Comparison of ENCODE assay signal across 8 mouse cellular contexts in the genomic region with DNA sequence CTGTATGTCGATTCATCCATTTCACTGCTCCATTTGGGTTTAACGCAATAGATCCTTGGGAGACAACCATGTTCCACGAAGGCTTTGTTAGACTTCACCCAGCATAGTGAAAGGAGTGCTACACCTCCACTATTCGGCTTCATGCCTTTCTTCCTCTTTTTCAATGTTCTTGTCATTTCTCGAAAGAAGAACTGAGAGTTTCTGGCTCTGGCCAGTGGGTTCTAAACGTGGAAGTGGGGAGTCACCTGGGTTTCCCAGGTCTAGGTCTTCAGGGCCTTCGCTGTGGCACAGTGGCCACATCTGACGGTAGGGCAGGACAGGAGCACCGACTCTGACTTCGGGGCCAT. TPM values are rescaled to one million over a fixed set of nuclear protein-coding genes. Genes with fewer than 3 reads are reported as not detected.
DNase-seq lines count a peak whose midpoint lies in the region; ATAC-seq and TF ChIP-seq lines count a peak whose summit lies in the region.
"Had no signal": no experiment of that assay in that cellular context is flagged by ENCODE, and none has a peak within 500 bp of the region (broad histone marks: within the 10 kb centered on the region; RNA-seq: fewer than 3 reads in every experiment).

No protein-coding gene starts in this region.

- no peaks in the 10 kb centered on the region for H3K27me3 ChIP-seq in megakaryocyte, embryonic 14.5 days (replicated peaks)
- no peaks in the 10 kb centered on the region for H3K27me3 ChIP-seq in forebrain, embryonic 14.5 days (replicated peaks; ENCODE audit: control insufficient read depth, insufficient read depth, low read length)
- no peaks in the 10 kb centered on the region for H3K27me3 ChIP-seq in liver, embryonic 11.5 days (replicated peaks; ENCODE audit: control insufficient read depth, insufficient read depth, low read length)
- no peaks in the 10 kb centered on the region for H3K27me3 ChIP-seq in stomach, postnatal 0 days (ENCODE audit: control insufficient read depth, insufficient read depth, low read length)

- H3K9me3 ChIP-seq in megakaryocyte, embryonic 14.5 days, result no peaks in the 10 kb centered on the region
- H3K9me3 ChIP-seq in forebrain, embryonic 14.5 days (replicated peaks; ENCODE audit: control insufficient read depth, low read length), result no peaks in the 10 kb centered on the region
- H3K9me3 ChIP-seq in liver, embryonic 11.5 days (ENCODE audit: control insufficient read depth, low read length), result no peaks in the 10 kb centered on the region
- H3K9me3 ChIP-seq in stomach, postnatal 0 days (ENCODE audit: control insufficient read depth, low read length), result no peaks in the 10 kb centered on the region

- no peak for TF ChIP-seq EP300 in stomach, postnatal 0 days (optimal IDR thresholded peaks at IDR 0.05)

- DNase-seq in forebrain, embryonic 14.5 days (ENCODE audit: low spot score), result no peak
- no peak for DNase-seq in liver, embryonic 11.5 days (ENCODE audit: low spot score)
- DNase-seq in stomach, postnatal 0 days (ENCODE audit: low spot score), result no peak
- DNase-seq in gastrocnemius, postnatal 25 days, result no peak
- no peak for DNase-seq in cerebellum, postnatal 10 days

- TF ChIP-seq CTCF in stomach, postnatal 0 days (IDR thresholded peaks at IDR 0.05; ENCODE audit: low read depth), result no peak

- peaks cover 64% of the 10 kb centered on the region for H3K4me1 ChIP-seq in megakaryocyte, embryonic 14.5 days
- H3K4me1 ChIP-seq in forebrain, embryonic 14.5 days (ENCODE audit: control insufficient read depth, insufficient read depth, low read length), result peaks cover 4% of the 10 kb centered on the region; the same call in 1 of the 2 replicates
- H3K4me1 ChIP-seq in liver, embryonic 11.5 days (replicated peaks; ENCODE audit: control insufficient read depth, insufficient read depth, low read length), result peaks cover 25% of the 10 kb centered on the region
- H3K4me1 ChIP-seq in stomach, postnatal 0 days (replicated peaks; ENCODE audit: control insufficient read depth, insufficient read depth), result 0 out of 2 replicates have a peak, but pooled peaks cover 4% of the 10 kb centered on the region

- peak overlapping the region; percentile 90; the same call in 1 of the 2 replicates for H3K27ac ChIP-seq in forebrain, embryonic 14.5 days (ENCODE audit: low read depth, low read length)
- H3K27ac ChIP-seq in liver, embryonic 11.5 days (ENCODE audit: low read depth, low read length), result peak overlapping the region; percentile 94; the same call in 1 of the 2 replicates
- 0 out of 2 replicates have a peak overlapping the region, but pooled peaks have one; percentile 35 for H3K27ac ChIP-seq in stomach, postnatal 0 days (replicated peaks)

- ATAC-seq in megakaryocyte, adult 5-6 weeks (ENCODE audit: poor library complexity, severe bottlenecking), result no peak; the same call in 1 of the 2 replicates
- no peak for ATAC-seq in forebrain, embryonic 14.5 days
- no peak for ATAC-seq in liver, embryonic 11.5 days (replicated peaks; ENCODE audit: low FRiP score)
- no peak for ATAC-seq in stomach, postnatal 0 days (ENCODE audit: low FRiP score, low TSS enrichment)

- 31% methylated on average over 10 of the region's 10 CpGs for WGBS in forebrain, embryonic 14.5 days
- 28% methylated on average over 10 of the region's 10 CpGs for WGBS in liver, embryonic 11.5 days
- 32% methylated on average over 10 of the region's 10 CpGs for WGBS in stomach, postnatal 0 days

- H3K4me2 ChIP-seq in forebrain, embryonic 14.5 days (ENCODE audit: low read length), result peak overlapping the region; percentile 87
- peak overlapping the region; percentile 96 for H3K4me2 ChIP-seq in liver, embryonic 11.5 days
- peak overlapping the region; percentile 86 for H3K4me2 ChIP-seq in stomach, postnatal 0 days (replicated peaks; ENCODE audit: low read depth)

- peaks cover 76% of the 10 kb centered on the region for H3K36me3 ChIP-seq in megakaryocyte, embryonic 14.5 days (replicated peaks; ENCODE audit: low read length)
- H3K36me3 ChIP-seq in forebrain, embryonic 14.5 days (ENCODE audit: control insufficient read depth, insufficient read depth, low read length), result peaks cover 48% of the 10 kb centered on the region
- peaks cover 18% of the 10 kb centered on the region for H3K36me3 ChIP-seq in liver, embryonic 11.5 days (ENCODE audit: control insufficient read depth, insufficient read depth, low read length)
- H3K36me3 ChIP-seq in stomach, postnatal 0 days (ENCODE audit: control insufficient read depth, insufficient read depth, low read length), result peaks cover 18% of the 10 kb centered on the region

- no peak overlapping the region; the same call in 1 of the 2 replicates for H3K9ac ChIP-seq in forebrain, embryonic 14.5 days (ENCODE audit: low read length)
- H3K9ac ChIP-seq in liver, embryonic 11.5 days (ENCODE audit: low read depth, low read length), result peak overlapping the region; percentile 91
- H3K9ac ChIP-seq in stomach, postnatal 0 days (ENCODE audit: low read length), result peak overlapping the region; percentile 84; the same call in 1 of the 2 replicates

- H3K4me3 ChIP-seq in megakaryocyte, embryonic 14.5 days (replicated peaks), result peak overlapping the region; percentile 95
- peak overlapping the region; percentile 88 for H3K4me3 ChIP-seq in forebrain, embryonic 14.5 days (ENCODE audit: low read depth, low read length)
- H3K4me3 ChIP-seq in liver, embryonic 11.5 days (ENCODE audit: low read depth, low read length), result peak overlapping the region; percentile 74
- H3K4me3 ChIP-seq in stomach, postnatal 0 days (ENCODE audit: low read depth, low read length), result peak overlapping the region; percentile 83

RNA-seq across cellular contexts. Expression of a gene that starts 0.3 kb away (rescaled TPM):
- polyA plus RNA-seq in megakaryocyte, embryonic 14.5 days (2012; ENCODE audit: insufficient read depth, low replicate concordance), result 41.0 and 105 TPM in 2 replicates
- 30.8 and 38.1 TPM in 2 replicates for total RNA-seq in megakaryocyte, adult 5-6 weeks (2015)
- total RNA-seq in megakaryocyte, adult 5-6 weeks (2017), result 20.0 and 21.2 TPM in 2 replicates
- 3.4 and 3.7 TPM in 2 replicates for polyA plus RNA-seq in forebrain, embryonic 14.5 days (2014; fragmentation: Nextera tagmentation; extraction: Ambion mirVana)
- 4.9 and 7.5 TPM in 2 replicates for polyA plus RNA-seq in liver, embryonic 11.5 days (2014; fragmentation: Nextera tagmentation; extraction: Ambion mirVana)
- 0.95 and 1.1 TPM in 2 replicates for polyA plus RNA-seq in stomach, postnatal 0 days (2015; fragmentation: Nextera tagmentation; extraction: Ambion mirVana)
- total RNA-seq in gastrocnemius, postnatal 25 days (2021), result 10 to 100 TPM; 71.3 to 76.9 TPM

RNA-seq across cellular contexts. Expression of a gene that starts 10.7 kb away (rescaled TPM):
- 53.7 and 79.0 TPM in 2 replicates for polyA plus RNA-seq in megakaryocyte, embryonic 14.5 days (2012; ENCODE audit: insufficient read depth, low replicate concordance)
- total RNA-seq in megakaryocyte, adult 5-6 weeks (2015), result 48.1 and 49.5 TPM in 2 replicates
- 11.3 and 19.4 TPM in 2 replicates for total RNA-seq in megakaryocyte, adult 5-6 weeks (2017)
- 10.7 and 14.1 TPM in 2 replicates for polyA plus RNA-seq in forebrain, embryonic 14.5 days (2014; fragmentation: Nextera tagmentation; extraction: Ambion mirVana)
- 12.5 and 14.8 TPM in 2 replicates for polyA plus RNA-seq in liver, embryonic 11.5 days (2014; fragmentation: Nextera tagmentation; extraction: Ambion mirVana)
- polyA plus RNA-seq in stomach, postnatal 0 days (2015; fragmentation: Nextera tagmentation; extraction: Ambion mirVana), result 8.9 and 11.8 TPM in 2 replicates
- 10 to 100 TPM; 13.9 to 16.9 TPM for total RNA-seq in gastrocnemius, postnatal 25 days (2021)

RNA-seq across cellular contexts. Expression of a gene that starts 16.7 kb away (rescaled TPM):
- 14.4 and 22.8 TPM in 2 replicates for polyA plus RNA-seq in megakaryocyte, embryonic 14.5 days (2012; ENCODE audit: insufficient read depth, low replicate concordance)
- 20.9 and 23.7 TPM in 2 replicates for total RNA-seq in megakaryocyte, adult 5-6 weeks (2015)
- total RNA-seq in megakaryocyte, adult 5-6 weeks (2017), result 38.3 and 44.1 TPM in 2 replicates
- polyA plus RNA-seq in forebrain, embryonic 14.5 days (2014; fragmentation: Nextera tagmentation; extraction: Ambion mirVana), result 40.0 and 47.0 TPM in 2 replicates
- polyA plus RNA-seq in liver, embryonic 11.5 days (2014; fragmentation: Nextera tagmentation; extraction: Ambion mirVana), result 48.7 and 57.5 TPM in 2 replicates
- 95.4 and 102 TPM in 2 replicates for polyA plus RNA-seq in stomach, postnatal 0 days (2015; fragmentation: Nextera tagmentation; extraction: Ambion mirVana)
- 10 to 100 TPM; 49.6 to 54.7 TPM for total RNA-seq in gastrocnemius, postnatal 25 days (2021)

RNA-seq across cellular contexts. Expression of a gene that starts 21.3 kb away (rescaled TPM):
- polyA plus RNA-seq in megakaryocyte, embryonic 14.5 days (2012; ENCODE audit: insufficient read depth, low replicate concordance), result 0.07 TPM in 1 of 2 replicates, not detected in the other
- 0.67 TPM in 1 of 2 replicates, not detected in the other for total RNA-seq in megakaryocyte, adult 5-6 weeks (2015)
- total RNA-seq in megakaryocyte, adult 5-6 weeks (2017), result 0.37 TPM in 1 of 2 replicates, not detected in the other
- polyA plus RNA-seq in forebrain, embryonic 14.5 days (2014; fragmentation: Nextera tagmentation; extraction: Ambion mirVana), result 4.1 and 4.2 TPM in 2 replicates
- polyA plus RNA-seq in liver, embryonic 11.5 days (2014; fragmentation: Nextera tagmentation; extraction: Ambion mirVana), result 0.82 and 2.2 TPM in 2 replicates
- polyA plus RNA-seq in stomach, postnatal 0 days (2015; fragmentation: Nextera tagmentation; extraction: Ambion mirVana), result 41.9 TPM in 2 replicates
- under 1 TPM in 1 of 2 experiments, not detected in 1; 0.35 TPM for total RNA-seq in gastrocnemius, postnatal 25 days (2021)
- total RNA-seq: layer of hippocampus, postnatal 14 days had no signal

RNA-seq across cellular contexts. Expression of a gene that starts 28.3 kb away (rescaled TPM):
- 2.8 and 3.2 TPM in 2 replicates for polyA plus RNA-seq in megakaryocyte, embryonic 14.5 days (2012; ENCODE audit: insufficient read depth, low replicate concordance)
- 91.6 and 110 TPM in 2 replicates for total RNA-seq in megakaryocyte, adult 5-6 weeks (2015)
- 25.3 and 33.5 TPM in 2 replicates for total RNA-seq in megakaryocyte, adult 5-6 weeks (2017)
- polyA plus RNA-seq in forebrain, embryonic 14.5 days (2014; fragmentation: Nextera tagmentation; extraction: Ambion mirVana), result 14.4 and 15.7 TPM in 2 replicates
- polyA plus RNA-seq in liver, embryonic 11.5 days (2014; fragmentation: Nextera tagmentation; extraction: Ambion mirVana), result 7.9 and 8.2 TPM in 2 replicates
- polyA plus RNA-seq in stomach, postnatal 0 days (2015; fragmentation: Nextera tagmentation; extraction: Ambion mirVana), result 4.0 and 4.8 TPM in 2 replicates
- total RNA-seq in gastrocnemius, postnatal 25 days (2021), result 10 to 100 TPM; 37.2 to 40.0 TPM

Comparison
In these comparisons a context has a peak if more than half of its experiments do, and no peak if none do; other contexts are left out.
1. H3K27ac ChIP-seq: peak in every context shown above with its lines; median percentile 94 in liver, embryonic 11.5 days; 90 in forebrain, embryonic 14.5 days; 35 in stomach, postnatal 0 days.